Mouse (Mus musculus): ENCODE measurements around the gene Mfsd12. TPM values are rescaled to one million over a fixed set of nuclear protein-coding genes. Genes with fewer than 3 reads are reported as not detected.
A peak's percentile ranks its signal among the peaks of the same experiment; 100 is the strongest.

Mfsd12 gene
- total RNA-seq, 4 experiments from 2014 or later, result 36.8 to 42.2 (median 37.9) TPM

GRCm38 (mm10) chr10:81400371-81401204, 43.3 kb downstream of the Mfsd12 start:
- DNase-seq (ENCODE audit: low spot score in 2 of 2), result no peak

- DNase-seq (ENCODE audit: low spot score in 2 of 2), result no peak
Observed at GRCm38 (mm10) chr10:81401205-81401520, 43.9 kb downstream of the Mfsd12 start.

- no peak for DNase-seq (ENCODE audit: low spot score in 2 of 2)
Observed at GRCm38 (mm10) chr10:81401521-81402226, 44.4 kb downstream of the Mfsd12 start.

- DNase-seq (ENCODE audit: low spot score in 2 of 2), result no peak
Observed at GRCm38 (mm10) chr10:81402227-81402765, 45.0 kb downstream of the Mfsd12 start.

GRCm38 (mm10) chr10:81403511-81403910, 46.2 kb downstream of the Mfsd12 start:
- no peak for DNase-seq (ENCODE audit: low spot score in 2 of 2)

- DNase-seq (ENCODE audit: low spot score in 2 of 2), result no peak
Observed at GRCm38 (mm10) chr10:81404082-81404481, 46.8 kb downstream of the Mfsd12 start.

GRCm38 (mm10) chr10:81404720-81405119, 47.4 kb downstream of the Mfsd12 start:
- DNase-seq (ENCODE audit: low spot score in 2 of 2), result no peak

GRCm38 (mm10) chr10:81405588-81406201, 48.4 kb downstream of the Mfsd12 start:
- DNase-seq (ENCODE audit: low spot score in 2 of 2), result peak in 1 of 2 experiments; percentile 51

GRCm38 (mm10) chr10:81406504-81407440, 49.5 kb downstream of the Mfsd12 start:
- DNase-seq (ENCODE audit: low spot score in 2 of 2), result no peak

- peak in 1 of 2 experiments; percentile 80 for DNase-seq (ENCODE audit: low spot score in 2 of 2)
Observed at GRCm38 (mm10) chr10:81407539-81408423, 50.5 kb downstream of the Mfsd12 start.

GRCm38 (mm10) chr10:81408424-81408729, 51.1 kb downstream of the Mfsd12 start:
- no peak for DNase-seq (ENCODE audit: low spot score in 2 of 2)

- no peak for DNase-seq (ENCODE audit: low spot score in 2 of 2)
Observed at GRCm38 (mm10) chr10:81408871-81409291, 51.6 kb downstream of the Mfsd12 start.

GRCm38 (mm10) chr10:81409330-81409729, 52.0 kb downstream of the Mfsd12 start:
- DNase-seq (ENCODE audit: low spot score in 2 of 2), result no peak

- no peak for DNase-seq (ENCODE audit: low spot score in 2 of 2)
Observed at GRCm38 (mm10) chr10:81410350-81410749, 53.1 kb downstream of the Mfsd12 start.

- no peak for DNase-seq (ENCODE audit: low spot score in 2 of 2)
Observed at GRCm38 (mm10) chr10:81410981-81411380, 53.7 kb downstream of the Mfsd12 start.

- peak in 1 of 2 experiments; percentile 84 for DNase-seq (ENCODE audit: low spot score in 2 of 2)
Observed at GRCm38 (mm10) chr10:81411471-81412400, 54.4 kb downstream of the Mfsd12 start.

- no peak for DNase-seq (ENCODE audit: low spot score in 2 of 2)
Observed at GRCm38 (mm10) chr10:81412586-81413309, 55.5 kb downstream of the Mfsd12 start.
